Mouse (Mus musculus): ENCODE data around the gene Prkag2.

Prkag2 gene

DNA sequence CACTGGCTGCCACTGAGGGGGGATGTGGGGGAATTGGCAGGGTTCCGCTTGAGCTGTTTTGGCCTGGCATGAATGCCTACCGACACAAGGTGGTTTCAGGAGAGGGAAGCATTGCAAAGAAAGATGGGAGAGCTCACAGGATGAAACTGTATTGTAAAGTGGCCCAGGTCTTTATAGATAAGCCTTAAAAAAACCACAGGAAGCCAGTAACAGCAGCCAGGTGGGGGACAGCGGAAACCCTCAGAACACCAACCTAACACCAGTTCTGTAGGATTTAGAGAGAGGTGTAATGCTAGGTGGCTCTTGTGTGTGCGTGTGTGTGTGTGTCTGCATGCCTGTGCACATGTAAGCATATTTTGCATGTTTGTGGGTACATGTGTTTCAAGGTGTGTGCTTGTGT, 101.1 kb downstream of the Prkag2 start:
- DNase-seq (ENCODE audit: low read depth, low spot score) = no peak

DNA sequence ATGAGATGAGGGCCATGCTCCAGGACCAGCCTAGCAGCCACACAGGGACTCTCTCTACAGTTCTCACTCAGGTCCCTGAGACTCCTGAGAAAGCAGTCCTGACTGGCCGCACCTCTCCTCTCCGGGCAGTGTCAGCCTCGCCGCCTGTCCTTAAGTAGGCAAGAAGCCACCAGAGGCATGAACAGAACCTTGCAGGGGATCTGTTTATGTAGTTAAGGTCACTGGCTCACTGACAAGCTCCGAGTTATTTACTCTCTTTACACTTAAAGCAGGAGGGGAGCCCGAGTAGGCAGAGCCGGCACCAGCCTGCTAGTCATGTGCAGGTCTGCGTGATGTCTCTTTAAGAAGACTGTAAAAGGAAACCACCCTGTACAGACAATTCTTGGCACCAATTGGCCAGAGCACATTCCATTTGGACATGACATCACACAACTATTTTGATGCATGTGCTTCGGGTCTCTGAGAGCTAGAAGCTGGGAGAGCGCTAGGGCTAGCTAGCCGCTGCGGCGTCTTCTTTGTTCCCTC, 104.8 kb downstream of the Prkag2 start:
- DNase-seq (ENCODE audit: low read depth, low spot score) = no peak

DNA sequence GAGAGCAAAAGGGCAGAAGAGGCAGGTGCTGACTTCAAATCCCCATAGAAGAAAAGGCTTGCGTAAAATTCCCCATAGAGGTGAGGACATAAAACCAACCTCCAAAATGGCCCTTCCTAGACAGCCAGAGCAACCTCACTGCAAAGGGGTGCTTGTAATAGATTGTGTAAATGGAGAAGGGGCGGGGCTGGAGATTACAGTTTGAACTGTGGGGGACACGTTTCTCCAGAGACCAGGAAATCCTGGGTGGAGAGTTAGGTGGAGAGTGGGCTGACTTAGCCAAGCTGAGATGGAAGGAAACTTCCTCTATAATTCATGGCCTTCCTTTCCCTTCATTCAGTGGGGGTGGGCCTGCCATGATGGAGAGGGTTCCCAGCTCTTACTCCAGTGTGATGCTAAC, 107.3 kb downstream of the Prkag2 start:
- DNase-seq (ENCODE audit: low read depth, low spot score) = no peak

GRCm38 (mm10) chr5:24991575-24991974, 108.9 kb downstream of the Prkag2 start:
- no peak for DNase-seq (ENCODE audit: low read depth, low spot score)

GRCm38 (mm10) chr5:24990460-24990859, 110.0 kb downstream of the Prkag2 start:
- DNase-seq (ENCODE audit: low read depth, low spot score) = no peak

DNA sequence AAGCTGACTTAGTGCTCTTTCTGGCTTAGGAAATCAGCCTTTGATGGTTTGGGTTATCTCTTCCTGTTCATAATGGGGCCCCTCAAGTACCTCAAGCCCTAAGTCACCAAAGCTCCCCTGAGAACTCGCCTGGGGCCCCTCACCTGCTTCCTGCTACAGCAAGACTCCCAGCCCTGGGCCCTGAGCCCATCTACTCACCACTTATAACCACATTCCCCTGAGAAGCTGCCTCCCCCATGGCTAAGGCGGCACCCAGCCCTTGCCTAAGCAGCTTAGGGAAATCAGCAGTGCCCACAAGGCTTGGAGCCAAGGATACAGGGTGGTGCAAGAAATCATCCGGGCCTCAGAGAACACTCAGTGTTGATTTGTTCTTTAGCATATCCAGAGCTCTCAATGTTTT, 110.8 kb downstream of the Prkag2 start:
- peak; percentile 13 for DNase-seq (ENCODE audit: low read depth, low spot score)

DNA sequence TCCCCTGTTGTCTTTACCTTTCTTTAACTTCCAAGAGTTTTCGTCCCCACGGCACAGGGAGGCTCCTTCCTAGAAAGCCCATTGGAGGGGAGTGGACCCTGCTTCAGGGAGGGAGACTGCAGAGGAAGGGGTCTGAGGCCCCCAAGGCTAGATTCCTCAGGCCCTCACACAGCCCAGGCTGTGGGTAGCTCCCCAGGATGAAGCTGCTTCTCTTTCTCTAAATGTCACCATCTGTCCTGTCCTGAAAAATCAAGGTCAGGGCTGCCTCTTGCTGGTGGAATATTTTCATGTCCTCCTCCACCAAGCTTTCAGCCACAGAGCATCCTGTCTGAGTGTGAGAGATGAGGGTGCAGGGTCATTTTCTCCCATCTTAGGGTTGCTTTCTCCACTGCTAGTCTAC, 113.5 kb downstream of the Prkag2 start:
- DNase-seq (ENCODE audit: low read depth, low spot score) = no peak

- DNase-seq (ENCODE audit: low read depth, low spot score) = no peak
Observed at GRCm38 (mm10) chr5:24986204-24986940, 114.1 kb downstream of the Prkag2 start.

GRCm38 (mm10) chr5:24985434-24986176, 114.8 kb downstream of the Prkag2 start:
- DNase-seq (ENCODE audit: low read depth, low spot score) = no peak

DNA sequence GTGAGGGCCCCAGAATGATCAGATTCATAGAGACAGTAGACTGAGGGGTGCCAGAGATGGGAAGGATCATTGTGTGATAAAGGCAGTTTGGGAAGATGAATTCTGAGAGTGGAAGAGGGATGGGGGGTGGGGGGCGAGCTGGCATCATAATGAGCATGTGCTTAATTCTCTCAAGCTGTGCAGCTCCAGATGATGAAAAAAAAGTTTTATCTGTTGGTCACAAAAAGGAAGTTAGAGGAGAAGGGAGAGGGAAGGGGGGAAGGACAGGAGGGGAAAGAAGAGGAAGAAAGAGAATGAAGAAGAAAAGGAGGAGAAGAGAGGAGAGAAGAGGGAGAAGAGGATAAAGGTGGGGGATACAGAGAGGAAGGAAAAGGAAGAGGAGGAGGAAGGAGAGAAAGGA, 116.3 kb downstream of the Prkag2 start:
- DNase-seq (ENCODE audit: low read depth, low spot score) = no peak

DNA sequence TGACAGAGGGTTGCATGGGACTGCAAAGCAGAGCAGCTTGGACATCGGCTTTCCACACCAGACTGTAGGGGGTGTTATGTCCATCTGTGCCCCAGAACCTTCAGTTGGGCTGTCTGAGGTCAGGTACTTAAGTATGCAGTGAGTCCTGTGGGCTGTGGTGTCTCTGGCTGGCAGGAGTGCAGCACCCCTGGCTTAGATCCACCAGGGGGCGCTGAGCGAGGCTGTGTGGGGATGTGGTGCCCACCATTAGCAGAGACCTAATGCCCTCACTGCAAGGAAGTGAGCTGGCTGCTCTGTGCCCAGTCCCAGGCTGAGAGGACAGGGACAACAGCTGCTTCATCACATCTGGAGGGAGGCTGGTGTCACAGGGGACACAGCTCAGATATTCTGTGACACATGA, 116.9 kb downstream of the Prkag2 start:
- peak; percentile 62 for DNase-seq (ENCODE audit: low read depth, low spot score)

GRCm38 (mm10) chr5:24982258-24982657, 118.2 kb downstream of the Prkag2 start:
- no peak for DNase-seq (ENCODE audit: low read depth, low spot score)

- DNase-seq (ENCODE audit: low read depth, low spot score) = no peak
Observed at GRCm38 (mm10) chr5:24981765-24982164, 118.7 kb downstream of the Prkag2 start.

DNA sequence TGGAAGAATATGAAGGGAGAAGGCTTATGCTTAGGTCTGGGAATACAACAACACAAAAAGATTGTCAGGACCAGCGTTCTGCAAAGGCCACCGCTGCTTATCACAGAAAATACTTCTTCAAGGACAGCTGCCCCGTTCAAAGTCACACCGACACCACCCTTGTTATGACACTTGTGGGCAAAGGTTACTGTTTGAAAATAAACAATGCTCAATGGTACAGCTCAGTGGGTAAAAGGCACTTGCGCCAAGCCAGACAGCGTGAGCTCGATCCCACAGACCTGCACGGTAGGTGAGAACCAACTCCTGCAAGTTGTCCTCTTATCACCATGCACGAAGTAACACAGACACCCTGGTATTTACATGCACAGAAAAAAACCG, 120.5 kb downstream of the Prkag2 start:
- no peak for DNase-seq (ENCODE audit: low read depth, low spot score)

GRCm38 (mm10) chr5:24979312-24979967, 121.0 kb downstream of the Prkag2 start:
- DNase-seq (ENCODE audit: low read depth, low spot score) = no peak

GRCm38 (mm10) chr5:24976907-24977306, 123.5 kb downstream of the Prkag2 start:
- DNase-seq (ENCODE audit: low read depth, low spot score) = no peak

- no peak for DNase-seq (ENCODE audit: low read depth, low spot score)
Observed at GRCm38 (mm10) chr5:24976236-24976635, 124.2 kb downstream of the Prkag2 start.

- DNase-seq (ENCODE audit: low read depth, low spot score) = no peak
Observed at GRCm38 (mm10) chr5:24975100-24975499, 125.3 kb downstream of the Prkag2 start.

GRCm38 (mm10) chr5:24973672-24974225, 126.7 kb downstream of the Prkag2 start:
- no peak for DNase-seq (ENCODE audit: low read depth, low spot score)

DNA sequence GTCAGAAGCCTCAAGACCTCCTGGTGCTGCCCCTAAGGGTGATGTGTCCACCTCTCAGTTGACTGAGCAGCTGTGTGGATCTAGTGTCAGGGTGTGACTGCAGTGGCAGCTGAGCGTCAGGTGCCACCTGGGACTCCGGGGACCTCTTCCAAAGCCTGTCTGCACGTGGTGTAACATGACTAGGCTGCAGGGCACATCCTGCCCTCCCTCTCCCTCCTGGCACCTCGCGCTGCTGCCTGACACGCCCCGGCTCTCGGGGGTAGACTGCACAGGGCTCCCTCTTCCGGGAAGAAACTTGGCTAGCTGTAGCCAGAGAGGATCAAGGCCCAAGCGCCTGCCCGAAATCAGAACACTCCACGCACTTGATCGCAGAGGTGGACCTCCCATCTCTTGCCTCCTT, 127.2 kb downstream of the Prkag2 start:
- peak; percentile 70 for DNase-seq (ENCODE audit: low read depth, low spot score)

GRCm38 (mm10) chr5:24970552-24971275, 129.7 kb downstream of the Prkag2 start:
- no peak for DNase-seq (ENCODE audit: low read depth, low spot score)
